Mouse (Mus musculus): Measurements from ENCODE around the gene Celsr2. TPM values are rescaled to one million over a fixed set of nuclear protein-coding genes. Genes with fewer than 3 reads are reported as not detected.

The Celsr2 gene
- total and polyA plus RNA-seq, 3 experiments: 5.2 to 7.2 (median 6.4) TPM

GRCm38 (mm10) chr3:108355245-108355644, 60.1 kb downstream of the Celsr2 start:
- H3K36me3 ChIP-seq (ENCODE audit: control insufficient read depth, insufficient read depth, low read length): no peaks in the 10 kb centered on the region

GRCm38 (mm10) chr3:108348376-108348775, 67.0 kb downstream of the Celsr2 start:
- intact Hi-C loops (cut with DNase I): no loop called here
- Histone ChIP-seq H3K79me2 (replicated peaks; ENCODE audit: control insufficient read depth, insufficient read depth, low read length) (no peaks in the 10 kb centered on the region), H3K27me3 (ENCODE audit: control insufficient read depth, insufficient read depth, low read length) (no peaks in the 10 kb centered on the region), H3K36me3 (ENCODE audit: control insufficient read depth, insufficient read depth, low read length) (no peaks in the 10 kb centered on the region), H3K4me3 (no peak overlapping the region), H3K4me1 (ENCODE audit: control insufficient read depth, insufficient read depth, low read length) (no peaks in the 10 kb centered on the region), H3K9ac (ENCODE audit: low read depth, low read length) (no peak overlapping the region), H3K27ac (no peak overlapping the region)
- no peak for TF ChIP-seq EP300 (IDR thresholded peaks at IDR 0.05; ENCODE audit: insufficient read depth, low read depth, low read length)
- no peak for TF ChIP-seq POLR2A (IDR thresholded peaks at IDR 0.05; ENCODE audit: insufficient read depth, low read depth, low read length)
- no peak for TF ChIP-seq CTCF (IDR thresholded peaks at IDR 0.05)
- 64% methylated on average over 9 of the region's 9 CpGs for WGBS
- DNase-seq: no peak

More at GRCm38 (mm10) chr3:108355245-108355644, 60.1 kb downstream of the Celsr2 start:
- H3K9ac ChIP-seq (ENCODE audit: low read depth, low read length): no peak overlapping the region
- no peak overlapping the region for H3K27ac ChIP-seq
- intact Hi-C loops (cut with DNase I): no loop called here
- H3K27me3 ChIP-seq (ENCODE audit: control insufficient read depth, insufficient read depth, low read length): no peaks in the 10 kb centered on the region
- H3K4me3 ChIP-seq: no peak overlapping the region
- H3K79me2 ChIP-seq (replicated peaks; ENCODE audit: control insufficient read depth, insufficient read depth, low read length): no peaks in the 10 kb centered on the region
- 79% methylated on average over 3 of the region's 3 CpGs for WGBS
- DNase-seq: no peak
- no peak for TF ChIP-seq POLR2A (IDR thresholded peaks at IDR 0.05; ENCODE audit: insufficient read depth, low read depth, low read length)
- TF ChIP-seq EP300 (IDR thresholded peaks at IDR 0.05; ENCODE audit: insufficient read depth, low read depth, low read length): no peak
- no peak for TF ChIP-seq CTCF (IDR thresholded peaks at IDR 0.05)
- H3K4me1 ChIP-seq (ENCODE audit: control insufficient read depth, insufficient read depth, low read length): no peaks in the 10 kb centered on the region

GRCm38 (mm10) chr3:108345855-108346254, 69.5 kb downstream of the Celsr2 start:
- WGBS: 81% methylated on average over 7 of the region's 7 CpGs
- Histone ChIP-seq H3K4me1 (ENCODE audit: control insufficient read depth, insufficient read depth, low read length) (no peaks in the 10 kb centered on the region), H3K27ac (no peak overlapping the region), H3K4me3 (no peak overlapping the region), H3K9ac (ENCODE audit: low read depth, low read length) (no peak overlapping the region), H3K27me3 (ENCODE audit: control insufficient read depth, insufficient read depth, low read length) (no peaks in the 10 kb centered on the region), H3K36me3 (ENCODE audit: control insufficient read depth, insufficient read depth, low read length) (no peaks in the 10 kb centered on the region), H3K79me2 (replicated peaks; ENCODE audit: control insufficient read depth, insufficient read depth, low read length) (no peaks in the 10 kb centered on the region)
- intact Hi-C loops (cut with DNase I): no loop called here
- DNase-seq: no peak
- no peak for TF ChIP-seq EP300 (IDR thresholded peaks at IDR 0.05; ENCODE audit: insufficient read depth, low read depth, low read length)
- TF ChIP-seq POLR2A (IDR thresholded peaks at IDR 0.05; ENCODE audit: insufficient read depth, low read depth, low read length): no peak
- no peak for TF ChIP-seq CTCF (IDR thresholded peaks at IDR 0.05)

GRCm38 (mm10) chr3:108342185-108342584, 73.2 kb downstream of the Celsr2 start:
- H3K36me3 ChIP-seq (ENCODE audit: control insufficient read depth, insufficient read depth, low read length): no peaks in the 10 kb centered on the region
- no peak for TF ChIP-seq CTCF (IDR thresholded peaks at IDR 0.05)
- no peak for TF ChIP-seq POLR2A (IDR thresholded peaks at IDR 0.05; ENCODE audit: insufficient read depth, low read depth, low read length)
- TF ChIP-seq EP300 (IDR thresholded peaks at IDR 0.05; ENCODE audit: insufficient read depth, low read depth, low read length): no peak
- intact Hi-C loops (cut with DNase I): no loop called here
- H3K4me1 ChIP-seq (ENCODE audit: control insufficient read depth, insufficient read depth, low read length): no peaks in the 10 kb centered on the region
- H3K27me3 ChIP-seq (ENCODE audit: control insufficient read depth, insufficient read depth, low read length): no peaks in the 10 kb centered on the region
- no peak overlapping the region for H3K9ac ChIP-seq (ENCODE audit: low read depth, low read length)
- 72% methylated on average over 7 of the region's 7 CpGs for WGBS
- H3K79me2 ChIP-seq (replicated peaks; ENCODE audit: control insufficient read depth, insufficient read depth, low read length): no peaks in the 10 kb centered on the region
- no peak for DNase-seq
- H3K27ac ChIP-seq: no peak overlapping the region
- H3K4me3 ChIP-seq: no peak overlapping the region

- 85% methylated on average over 2 of the region's 2 CpGs for WGBS
- Histone ChIP-seq H3K4me1 (ENCODE audit: control insufficient read depth, insufficient read depth, low read length) (no peaks in the 10 kb centered on the region), H3K27me3 (ENCODE audit: control insufficient read depth, insufficient read depth, low read length) (no peaks in the 10 kb centered on the region), H3K4me3 (no peak overlapping the region), H3K79me2 (replicated peaks; ENCODE audit: control insufficient read depth, insufficient read depth, low read length) (no peaks in the 10 kb centered on the region), H3K36me3 (ENCODE audit: control insufficient read depth, insufficient read depth, low read length) (no peaks in the 10 kb centered on the region), H3K27ac (no peak overlapping the region), H3K9ac (ENCODE audit: low read depth, low read length) (no peak overlapping the region)
- intact Hi-C loops (cut with DNase I): no loop called here
- no peak for TF ChIP-seq CTCF (IDR thresholded peaks at IDR 0.05)
- no peak for DNase-seq
Measured at GRCm38 (mm10) chr3:108341040-108341439, 74.3 kb downstream of the Celsr2 start.

Other genes with a start within 250 kb of the Celsr2 start
- gene Amigo1, start 229.2 kb downstream of the Celsr2 start, total RNA-seq (2021): 10 to 100 TPM; 16.8 to 17.7 TPM
- 16.4 and 18.6 TPM in 2 replicates for gene Amigo1, start 229.2 kb downstream of the Celsr2 start, polyA plus RNA-seq (2012; rRNA removed)
- 1 to 10 TPM; 4.9 to 5.4 TPM for gene Cyb561d1, start 214.3 kb downstream of the Celsr2 start, total RNA-seq (2021)
- 5.7 and 7.1 TPM in 2 replicates for gene Cyb561d1, start 214.3 kb downstream of the Celsr2 start, polyA plus RNA-seq (2012; rRNA removed)
- 1 to 10 TPM; 1.8 to 2.6 TPM for gene Atxn7l2, start 204.6 kb downstream of the Celsr2 start, total RNA-seq (2021)
- gene Atxn7l2, start 204.6 kb downstream of the Celsr2 start, polyA plus RNA-seq (2012; rRNA removed): 4.1 and 4.2 TPM in 2 replicates
- 1 to 10 TPM in 1 of 2 experiments, under 1 TPM in 1; 0.77 to 1.2 TPM for gene Sypl2, start 188.9 kb downstream of the Celsr2 start, total RNA-seq (2021)
- gene Sypl2, start 188.9 kb downstream of the Celsr2 start, polyA plus RNA-seq (2012; rRNA removed): 0.44 and 0.64 TPM in 2 replicates
- 10 to 100 TPM; 48.1 to 49.9 TPM for gene Psma5, start 158.6 kb downstream of the Celsr2 start, total RNA-seq (2021)
- gene Psma5, start 158.6 kb downstream of the Celsr2 start, polyA plus RNA-seq (2012; rRNA removed): 42.4 and 75.5 TPM in 2 replicates
- 10 to 100 TPM; 17.4 to 19.2 TPM for gene Sort1, start 131.5 kb downstream of the Celsr2 start, total RNA-seq (2021)
- 33.7 and 51.9 TPM in 2 replicates for gene Sort1, start 131.5 kb downstream of the Celsr2 start, polyA plus RNA-seq (2012; rRNA removed)
- 10 to 100 TPM; 35.8 to 51.2 TPM for gene Mybphl, start 50.6 kb downstream of the Celsr2 start, total RNA-seq (2021)
- gene Mybphl, start 50.6 kb downstream of the Celsr2 start, polyA plus RNA-seq (2012; rRNA removed): 268 and 304 TPM in 2 replicates
- under 1 TPM; 0.16 to 0.34 TPM for gene Psrc1, start 31.7 kb downstream of the Celsr2 start, total RNA-seq (2021)
- gene Psrc1, start 31.7 kb downstream of the Celsr2 start, polyA plus RNA-seq (2012; rRNA removed): 0.59 and 0.64 TPM in 2 replicates
- 10 to 100 TPM; 69.4 to 83.4 TPM for gene Sars, start 29.7 kb upstream of the Celsr2 start, total RNA-seq (2021)
- gene Sars, start 29.7 kb upstream of the Celsr2 start, polyA plus RNA-seq (2012; rRNA removed): 24.1 and 34.4 TPM in 2 replicates
- gene 1700013F07Rik, start 118.6 kb upstream of the Celsr2 start, total RNA-seq (2021): not detected
- gene 1700013F07Rik, start 118.6 kb upstream of the Celsr2 start, polyA plus RNA-seq (2012; rRNA removed): 0.86 TPM in 1 of 2 replicates, not detected in the other
- gene 5330417C22Rik, start 121.0 kb upstream of the Celsr2 start, total RNA-seq (2021): under 1 TPM in 1 of 2 experiments, not detected in 1; 0.07 TPM
- gene 5330417C22Rik, start 121.0 kb upstream of the Celsr2 start, polyA plus RNA-seq (2012; rRNA removed): 0.59 and 1.8 TPM in 2 replicates
- gene Tmem167b, start 146.9 kb upstream of the Celsr2 start, total RNA-seq (2021): 10 to 100 TPM; 25.5 to 28.4 TPM
- 6.3 and 8.3 TPM in 2 replicates for gene Tmem167b, start 146.9 kb upstream of the Celsr2 start, polyA plus RNA-seq (2012; rRNA removed)
- gene Taf13, start 156.1 kb upstream of the Celsr2 start, total RNA-seq (2021): 10 to 100 TPM; 11.1 to 14.4 TPM
- 4.5 and 7.5 TPM in 2 replicates for gene Taf13, start 156.1 kb upstream of the Celsr2 start, polyA plus RNA-seq (2012; rRNA removed)
- 1 to 10 TPM; 8.2 to 9.2 TPM for gene Wdr47, start 175.7 kb upstream of the Celsr2 start, total RNA-seq (2021)
- 3.7 and 7.0 TPM in 2 replicates for gene Wdr47, start 175.7 kb upstream of the Celsr2 start, polyA plus RNA-seq (2012; rRNA removed)
- 10 to 100 TPM; 42.7 to 52.0 TPM for gene Clcc1, start 238.4 kb upstream of the Celsr2 start, total RNA-seq (2021)
- gene Clcc1, start 238.4 kb upstream of the Celsr2 start, polyA plus RNA-seq (2012; rRNA removed): 34.0 and 45.2 TPM in 2 replicates